Mouse (Mus musculus) stomach, postnatal 0 days (tissue): ENCODE measurements at regions not wholly inside any gene's neighbourhood (a gene's known extent, or its start where the extent isn't known, plus 50 kb on each side); places are given as distances from the start of the nearest gene placed in this dataset.

Experiments
- ATAC-seq: fragments of 200-750 bp; cut with Nextera tagmentation; 2 replicates; pipeline ENCODE4 v1.8.0; 2017; ENCODE audit not compliant: low FRiP score, low TSS enrichment
- DNase-seq: peaks from one replicate; pipeline ENCODE4 v3.0.0-alpha.2; 2016; ENCODE audit warnings: low spot score
- H3K27ac ChIP-seq: fragments of 300-500 bp; sonication (generic); replicated peaks from 2 replicates; pipeline ENCODE4 v1.5.1; 2014; ENCODE audit warnings: mild to moderate bottlenecking, control low read depth
- H3K27me3 ChIP-seq: fragments of 300-500 bp; sonication (generic); 2 replicates; pipeline ENCODE4 v1.6.1; 2014; ENCODE audit warnings: low read length; ENCODE audit not compliant: control insufficient read depth, insufficient read depth
- H3K36me3 ChIP-seq: fragments of 300-500 bp; sonication (generic); 2 replicates; pipeline ENCODE4 v1.6.1; 2014; ENCODE audit warnings: low read length, mixed read lengths; ENCODE audit not compliant: control insufficient read depth, insufficient read depth
- H3K4me1 ChIP-seq: fragments of 300-500 bp; sonication (generic); replicated peaks from 2 replicates; pipeline ENCODE4 v1.6.1; 2014; ENCODE audit warnings: antibody characterized with exemption; ENCODE audit not compliant: control insufficient read depth, insufficient read depth
- H3K4me2 ChIP-seq: fragments of 300-500 bp; sonication (generic); replicated peaks from 2 replicates; pipeline ENCODE4 v1.6.1; 2014; ENCODE audit warnings: low read depth, mild to moderate bottlenecking, control low read depth, moderate library complexity
- H3K4me3 ChIP-seq: fragments of 300-500 bp; sonication (generic); 2 replicates; pipeline ENCODE4 v1.5.1; 2014; ENCODE audit warnings: low read depth, low read length, control low read depth
- H3K9ac ChIP-seq: fragments of 300-500 bp; sonication (generic); 2 replicates; pipeline ENCODE4 v1.6.1; 2014; ENCODE audit warnings: mild to moderate bottlenecking, low read length, control low read depth, mixed read lengths
- H3K9me3 ChIP-seq: fragments of 300-500 bp; sonication (generic); 2 replicates; pipeline ENCODE4 v1.6.1; 2016; ENCODE audit warnings: low read length; ENCODE audit not compliant: control insufficient read depth
- CTCF ChIP-seq: IDR thresholded peaks from 2 replicates; pipeline ENCODE4 v1.5.1; 2016; ENCODE audit warnings: antibody characterized with exemption, low read depth, mild to moderate bottlenecking, moderate library complexity
- EP300 ChIP-seq: optimal IDR thresholded peaks from 2 replicates; pipeline ENCODE3; 2016; ENCODE audit warnings: antibody characterized with exemption
- WGBS: fragments of 180-500 bp; shearing (Covaris S2); extraction: QIAGEN DNeasy Blood & Tissue Kit; methylation state at CpG from one replicate; pipeline ENCODE4 v1.1.7; 2014; 5-methylcytosine and 5-hydroxymethylcytosine counted together

GRCm38 (mm10) chrX:52221016-52221415, 56.0 kb upstream of the Gpc4 start:
- H3K36me3 ChIP-seq: no peaks in the 10 kb centered on the region
- no peak overlapping the region for H3K9ac ChIP-seq
- TF ChIP-seq EP300: no peak
- no peak for TF ChIP-seq CTCF
- no peak for DNase-seq
- no peaks in the 10 kb centered on the region for H3K4me1 ChIP-seq
- no peaks in the 10 kb centered on the region for H3K9me3 ChIP-seq
- H3K4me3 ChIP-seq: no peak overlapping the region
- no peak overlapping the region for H3K4me2 ChIP-seq
- ATAC-seq: no peak
- no peak overlapping the region for H3K27ac ChIP-seq
- no peaks in the 10 kb centered on the region for H3K27me3 ChIP-seq

GRCm38 (mm10) chrX:52217189-52217789, 52.2 kb upstream of the Gpc4 start:
- Histone ChIP-seq H3K9me3 (no peaks in the 10 kb centered on the region), H3K27ac (0 out of 2 replicates have a peak overlapping the region, but pooled peaks have one; percentile 13), H3K4me3 (no peak overlapping the region), H3K27me3 (no peaks in the 10 kb centered on the region), H3K36me3 (no peaks in the 10 kb centered on the region), H3K4me2 (no peak overlapping the region), H3K4me1 (no peaks in the 10 kb centered on the region), H3K9ac (no peak overlapping the region)
- ATAC-seq (no peak), DNase-seq (no peak)
- no peak for TF ChIP-seq EP300
- no peak for TF ChIP-seq CTCF
- WGBS: 33% methylated on average over 6 of the region's 6 CpGs
